Mouse (Mus musculus) embryonic facial prominence, embryonic 12.5 days (tissue): ENCODE measurements around the gene Tmem150c. TPM values are rescaled to one million over a fixed set of nuclear protein-coding genes. Genes with fewer than 3 reads are reported as not detected.

Experiments used
- ATAC-seq: fragments of 200-750 bp; cut with Nextera tagmentation; 2 replicates; pipeline ENCODE4 v1.8.0; 2017; ENCODE audit not compliant: insufficient number of reproducible peaks, insufficient read depth, low FRiP score, low TSS enrichment
- H3K27ac ChIP-seq: fragments of 300-500 bp; sonication (generic); 2 replicates; pipeline ENCODE4 v1.5.1; 2016; ENCODE audit warnings: mild to moderate bottlenecking
- H3K27me3 ChIP-seq: fragments of 300-500 bp; sonication (generic); 2 replicates; pipeline ENCODE4 v1.6.1; 2016; ENCODE audit warnings: mild to moderate bottlenecking, moderate library complexity
- H3K36me3 ChIP-seq: fragments of 300-500 bp; sonication (generic); 2 replicates; pipeline ENCODE4 v1.6.1; 2016; ENCODE audit warnings: mild to moderate bottlenecking
- H3K4me1 ChIP-seq: fragments of 300-500 bp; sonication (generic); 2 replicates; pipeline ENCODE4 v1.6.1; 2016
- H3K4me2 ChIP-seq: fragments of 300-500 bp; sonication (generic); replicated peaks from 2 replicates; pipeline ENCODE4 v1.6.1; 2016; ENCODE audit warnings: mild to moderate bottlenecking, moderate library complexity
- H3K4me3 ChIP-seq: fragments of 300-500 bp; sonication (generic); 2 replicates; pipeline ENCODE4 v1.5.1; 2016; ENCODE audit warnings: mild to moderate bottlenecking
- H3K9ac ChIP-seq: fragments of 300-500 bp; sonication (generic); 2 replicates; pipeline ENCODE4 v1.6.1; 2016; ENCODE audit warnings: mild to moderate bottlenecking, moderate library complexity
- H3K9me3 ChIP-seq: fragments of 300-500 bp; sonication (generic); 2 replicates; pipeline ENCODE4 v1.6.1; 2016; ENCODE audit warnings: mild to moderate bottlenecking, moderate library complexity
- WGBS: fragments of 180-500 bp; shearing (Covaris S2); methylation state at CpG from one replicate; pipeline ENCODE4 v1.1.7; 2016; 5-methylcytosine and 5-hydroxymethylcytosine counted together
- polyA plus RNA-seq: library from polyadenylated mRNA; unstranded; fragments of >200 nt; fragmentation: Nextera tagmentation; extraction: Ambion mirVana; gene quantifications from 2 replicates; pipeline ENCODE4 v1.2.1, GENCODE M21; 2016

Tmem150c gene
- polyA plus RNA-seq, 1 experiment from 2014 or later = 1.9 TPM

DNA sequence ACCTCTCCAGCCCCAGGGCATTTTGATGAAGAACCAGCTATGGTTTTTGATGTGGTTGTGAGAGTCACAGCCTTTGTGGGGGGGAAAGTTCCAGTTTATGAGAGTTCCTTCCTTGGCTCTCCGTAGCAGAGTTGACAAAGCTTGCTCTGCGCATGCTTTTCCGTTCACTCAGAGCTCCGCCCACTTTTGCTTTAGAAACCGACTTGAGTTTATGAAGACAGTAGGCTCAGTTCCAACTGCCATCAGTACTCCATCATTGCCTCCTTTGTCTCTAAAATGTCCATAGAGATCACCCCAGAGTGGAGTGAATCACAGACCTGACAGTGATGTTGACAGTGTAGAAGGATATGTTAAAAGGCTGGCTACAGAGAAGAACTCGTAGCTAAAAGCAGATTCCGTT lies 3.8 kb upstream of the Tmem150c start:
- WGBS = 63% methylated on average over 7 of the region's 7 CpGs
- H3K27me3 ChIP-seq = peaks cover 19% of the 10 kb centered on the region
- no peak for ATAC-seq

DNA sequence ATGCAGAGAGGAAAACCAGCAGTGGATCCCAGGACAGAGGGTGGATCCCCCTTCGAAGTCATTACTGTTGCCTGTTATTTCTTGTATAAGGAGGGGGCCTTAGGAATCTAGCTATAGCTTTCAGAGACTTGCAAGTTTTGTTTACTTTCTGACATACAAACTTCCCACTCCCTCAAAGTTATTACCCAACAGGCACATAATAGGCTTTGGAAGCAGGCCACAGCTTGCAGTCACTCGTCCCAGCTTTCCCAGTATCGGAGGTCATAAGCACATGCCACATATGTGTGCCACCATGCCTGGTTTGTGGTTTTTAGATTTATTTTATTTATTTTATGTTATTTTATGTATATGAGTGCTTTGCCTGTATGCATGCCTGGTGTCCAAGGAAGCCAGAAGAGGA lies 3.2 kb upstream of the Tmem150c start:
- no peak for ATAC-seq
- 72% methylated on average over 3 of the region's 3 CpGs for WGBS
- no peak overlapping the region for H3K27ac ChIP-seq
- H3K4me1 ChIP-seq = peaks cover 3% of the 10 kb centered on the region; the same call in 1 of the 2 replicates
- no peak overlapping the region for H3K4me2 ChIP-seq
- no peak overlapping the region for H3K9ac ChIP-seq
- no peaks in the 10 kb centered on the region for H3K9me3 ChIP-seq
- H3K4me3 ChIP-seq = no peak overlapping the region
- peaks cover 24% of the 10 kb centered on the region for H3K27me3 ChIP-seq
- no peaks in the 10 kb centered on the region for H3K36me3 ChIP-seq

More for the DNA sequence above, 3.8 kb upstream of the Tmem150c start:
- H3K9me3 ChIP-seq = no peaks in the 10 kb centered on the region
- H3K9ac ChIP-seq = no peak overlapping the region
- H3K4me3 ChIP-seq = no peak overlapping the region
- peaks cover 2% of the 10 kb centered on the region; the same call in 1 of the 2 replicates for H3K4me1 ChIP-seq
- no peak overlapping the region for H3K4me2 ChIP-seq
- H3K27ac ChIP-seq = no peak overlapping the region
- H3K36me3 ChIP-seq = no peaks in the 10 kb centered on the region

DNA sequence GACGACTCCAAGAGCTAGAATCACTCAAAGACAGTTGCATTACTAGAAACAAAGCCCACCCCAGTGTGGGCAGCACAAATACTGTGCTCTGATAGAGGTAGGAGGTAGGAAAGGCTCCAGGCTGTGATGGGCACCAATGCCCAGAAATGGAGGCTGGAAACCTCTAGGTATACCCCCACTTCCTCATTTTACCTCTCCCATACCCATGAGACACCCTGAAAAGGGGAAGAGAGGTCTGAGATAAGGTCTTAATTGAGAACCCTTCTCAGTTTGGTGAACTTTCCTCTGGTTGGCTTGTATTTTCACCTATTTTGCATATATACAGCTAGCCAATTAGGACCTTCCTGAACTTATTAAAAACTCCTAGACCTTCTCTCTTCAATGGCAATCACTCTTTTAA lies 2.4 kb upstream of the Tmem150c start:
- H3K4me2 ChIP-seq = no peak overlapping the region
- WGBS = 89% methylated on average over 1 of the region's 1 CpGs
- ATAC-seq = no peak
- H3K4me3 ChIP-seq = no peak overlapping the region
- H3K4me1 ChIP-seq = peaks cover 3% of the 10 kb centered on the region; the same call in 1 of the 2 replicates
- H3K9ac ChIP-seq = no peak overlapping the region
- H3K27me3 ChIP-seq = peaks cover 31% of the 10 kb centered on the region
- H3K36me3 ChIP-seq = no peaks in the 10 kb centered on the region
- no peak overlapping the region for H3K27ac ChIP-seq
- H3K9me3 ChIP-seq = no peaks in the 10 kb centered on the region

DNA sequence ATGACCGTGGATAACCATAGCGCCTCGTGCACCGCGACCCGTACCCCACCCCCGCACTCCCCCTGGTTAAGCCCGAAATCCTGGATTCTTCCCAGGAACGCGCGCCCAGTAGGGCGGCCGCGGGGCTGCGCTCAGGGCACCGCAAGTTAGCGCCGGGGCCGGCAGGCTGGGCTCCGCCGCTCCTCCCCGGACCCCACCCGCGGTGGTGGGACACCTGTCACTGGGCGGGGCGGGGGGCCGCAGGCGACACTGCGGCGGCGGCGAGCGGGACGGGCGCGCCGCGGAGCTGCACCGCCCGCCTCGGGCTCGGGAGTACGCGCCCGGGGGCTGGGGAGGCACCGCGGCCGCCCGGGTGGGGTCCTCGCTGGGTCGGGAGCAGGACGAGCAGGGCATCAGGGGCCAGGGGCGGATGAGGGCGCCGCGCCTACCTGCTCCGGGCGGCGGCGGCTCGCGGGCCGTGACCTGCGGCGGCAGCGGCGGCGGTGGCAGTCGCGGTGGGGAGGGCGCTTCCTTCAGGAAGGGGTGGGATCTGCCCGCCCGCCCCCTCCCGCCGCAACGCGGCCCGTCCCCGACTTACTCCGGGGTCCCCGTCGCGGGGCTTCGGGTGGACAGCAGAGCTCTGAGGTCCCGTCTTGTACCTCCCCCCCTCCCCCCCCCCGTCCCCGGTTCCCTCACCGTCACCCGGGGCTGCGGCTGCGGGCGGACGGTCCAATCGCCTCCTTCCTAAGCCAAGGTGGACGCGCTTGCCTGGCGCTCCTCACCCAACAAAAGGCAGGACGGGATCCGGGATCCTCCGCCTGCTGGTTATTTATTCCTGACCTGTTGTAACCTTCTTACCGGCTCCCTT lies 594 bp downstream of the Tmem150c start:
- peaks cover 3% of the 10 kb centered on the region; the same call in 1 of the 2 replicates for H3K4me1 ChIP-seq
- peak; percentile 33; the same call in 1 of the 2 replicates for ATAC-seq
- no peaks in the 10 kb centered on the region for H3K36me3 ChIP-seq
- peak overlapping the region; percentile 100 for H3K4me2 ChIP-seq
- 1% methylated on average over 77 of the region's 101 CpGs for whole genome bisulfite sequencing
- H3K9me3 ChIP-seq = no peaks in the 10 kb centered on the region
- H3K27me3 ChIP-seq = peaks cover 40% of the 10 kb centered on the region
- peak overlapping the region; percentile 80 for H3K4me3 ChIP-seq
- peak overlapping the region; percentile 66 for H3K9ac ChIP-seq
- H3K27ac ChIP-seq = 0 out of 2 replicates have a peak overlapping the region, but pooled peaks have one; percentile 3

DNA sequence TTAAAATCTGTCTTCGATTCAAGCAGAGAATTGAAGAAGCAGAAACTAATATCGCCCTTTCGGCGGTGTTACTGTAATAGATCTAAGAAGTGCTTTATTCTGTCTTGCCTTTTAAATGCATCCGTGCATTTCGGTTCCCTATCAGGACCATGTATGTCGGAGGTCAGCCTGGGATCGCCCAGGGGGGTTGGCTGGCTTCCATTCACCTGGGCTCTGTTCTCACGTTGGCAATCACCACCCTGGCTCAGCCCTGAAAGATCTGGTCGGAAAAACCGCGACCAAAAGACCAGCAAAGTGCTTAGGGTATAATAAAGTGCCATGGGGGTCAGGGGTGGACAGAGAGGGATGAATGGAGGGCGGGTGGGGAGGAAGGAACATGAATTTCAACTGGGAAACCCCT lies 1.3 kb downstream of the Tmem150c start:
- Histone ChIP-seq H3K36me3 (no peaks in the 10 kb centered on the region), H3K4me3 (peak overlapping the region; percentile 80), H3K9ac (no peak overlapping the region; the same call in 1 of the 2 replicates), H3K4me2 (peak overlapping the region; percentile 100), H3K27me3 (peaks cover 40% of the 10 kb centered on the region), H3K4me1 (peaks cover 3% of the 10 kb centered on the region; the same call in 1 of the 2 replicates), H3K9me3 (no peaks in the 10 kb centered on the region), H3K27ac (no peak overlapping the region)
- 15% methylated on average over 13 of the region's 13 CpGs for WGBS
- no peak for ATAC-seq

DNA sequence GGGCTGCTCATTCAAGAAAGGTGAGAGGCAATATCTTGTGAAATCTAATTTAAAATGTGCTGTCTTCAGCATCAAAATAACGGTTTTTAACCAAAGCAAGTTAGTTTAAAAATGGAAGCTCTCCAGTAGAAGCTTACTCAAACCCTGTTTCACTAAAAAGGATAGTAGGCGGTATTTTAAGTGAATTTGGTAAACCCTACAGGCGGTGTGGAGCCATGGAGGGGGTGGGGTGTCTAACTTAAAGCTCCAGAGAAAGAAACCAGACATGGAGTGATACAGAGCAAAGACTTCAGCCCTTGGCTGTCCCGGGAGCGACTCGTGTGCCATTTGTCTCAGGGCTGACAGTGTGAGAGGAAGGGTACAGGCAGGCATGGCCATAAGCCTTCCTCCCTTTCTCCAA lies 4.0 kb downstream of the Tmem150c start:
- Histone ChIP-seq H3K27ac (no peak overlapping the region), H3K9me3 (no peaks in the 10 kb centered on the region), H3K4me3 (no peak overlapping the region), H3K4me2 (no peak overlapping the region), H3K36me3 (no peaks in the 10 kb centered on the region), H3K9ac (no peak overlapping the region), H3K4me1 (peaks cover 3% of the 10 kb centered on the region; the same call in 1 of the 2 replicates), H3K27me3 (peaks cover 37% of the 10 kb centered on the region)
- no peak for ATAC-seq
- 76% methylated on average over 6 of the region's 6 CpGs for WGBS

DNA sequence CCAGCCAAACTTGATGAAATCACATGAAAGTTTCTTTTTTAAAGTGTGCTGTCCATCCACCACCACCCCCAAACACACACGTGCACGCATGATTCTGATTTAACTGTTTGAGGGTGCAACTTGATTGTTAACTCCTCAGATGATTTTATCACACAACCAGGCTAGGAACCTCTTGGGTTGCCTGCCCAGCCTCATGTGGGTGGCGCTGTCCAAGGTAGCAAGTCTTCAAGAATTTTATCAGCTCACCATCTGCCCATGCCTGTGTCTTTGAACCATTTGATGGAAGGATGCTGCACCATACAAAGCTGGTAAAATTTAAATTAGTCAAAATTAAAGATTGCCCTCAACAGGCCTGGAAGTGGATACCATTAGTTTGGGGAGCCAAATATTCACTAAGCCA lies 9.6 kb downstream of the Tmem150c start:
- WGBS = 64% methylated on average over 3 of the region's 3 CpGs
- H3K9me3 ChIP-seq = no peaks in the 10 kb centered on the region

DNA sequence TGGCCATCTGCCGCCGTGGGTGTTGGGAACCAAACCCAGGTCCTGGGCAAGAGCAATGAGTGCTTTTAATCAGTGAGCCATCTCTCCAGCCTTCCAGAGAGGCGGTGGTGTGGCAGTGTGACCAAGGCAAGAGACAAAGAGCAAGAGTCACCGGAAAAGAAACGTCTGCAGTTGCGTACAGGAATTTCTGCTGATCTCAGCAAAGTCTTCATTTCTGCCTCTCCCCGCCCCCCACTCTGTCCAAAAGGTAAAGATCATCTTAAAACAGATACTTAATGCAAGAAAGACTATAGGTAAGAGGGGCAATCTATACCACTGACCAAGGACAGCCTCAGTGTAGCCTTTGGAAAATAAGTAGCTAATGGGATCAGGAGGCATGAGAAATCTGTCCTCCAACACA lies 14.8 kb downstream of the Tmem150c start:
- 0 out of 2 replicates have a peak, but pooled peaks cover 4% of the 10 kb centered on the region for H3K27me3 ChIP-seq
- H3K27ac ChIP-seq = no peak overlapping the region
- no peak for ATAC-seq
- H3K9ac ChIP-seq = no peak overlapping the region
- no peak overlapping the region for H3K4me2 ChIP-seq
- H3K4me3 ChIP-seq = no peak overlapping the region
- no peaks in the 10 kb centered on the region for H3K9me3 ChIP-seq
- H3K36me3 ChIP-seq = no peaks in the 10 kb centered on the region
- WGBS = 77% methylated on average over 7 of the region's 7 CpGs
- no peaks in the 10 kb centered on the region for H3K4me1 ChIP-seq

More for the DNA sequence above, 9.6 kb downstream of the Tmem150c start:
- Histone ChIP-seq H3K27me3 (0 out of 2 replicates have a peak, but pooled peaks cover 2% of the 10 kb centered on the region), H3K4me2 (no peak overlapping the region), H3K36me3 (no peaks in the 10 kb centered on the region), H3K9ac (no peak overlapping the region), H3K4me1 (no peaks in the 10 kb centered on the region), H3K27ac (no peak overlapping the region), H3K4me3 (no peak overlapping the region)
- ATAC-seq = no peak

DNA sequence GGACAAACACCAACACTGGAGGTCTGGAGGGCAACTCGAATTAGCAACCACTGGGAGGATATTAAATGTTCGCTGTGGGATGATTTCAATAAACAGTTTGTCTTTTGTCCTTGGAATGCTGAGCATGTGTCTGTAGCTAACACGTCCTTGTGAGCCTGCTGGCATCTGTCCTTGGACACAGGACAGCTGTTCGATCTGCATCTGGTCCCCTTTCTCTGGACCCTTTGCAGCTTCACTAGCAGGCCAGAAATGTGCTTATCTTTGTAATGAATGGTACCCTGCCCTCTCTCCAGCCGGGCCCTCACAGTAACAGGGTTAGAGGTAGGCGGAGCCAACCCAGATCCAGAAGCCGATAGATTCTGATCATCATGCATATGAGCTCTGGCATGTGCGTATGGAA lies 32.3 kb downstream of the Tmem150c start:
- ATAC-seq = no peak

DNA sequence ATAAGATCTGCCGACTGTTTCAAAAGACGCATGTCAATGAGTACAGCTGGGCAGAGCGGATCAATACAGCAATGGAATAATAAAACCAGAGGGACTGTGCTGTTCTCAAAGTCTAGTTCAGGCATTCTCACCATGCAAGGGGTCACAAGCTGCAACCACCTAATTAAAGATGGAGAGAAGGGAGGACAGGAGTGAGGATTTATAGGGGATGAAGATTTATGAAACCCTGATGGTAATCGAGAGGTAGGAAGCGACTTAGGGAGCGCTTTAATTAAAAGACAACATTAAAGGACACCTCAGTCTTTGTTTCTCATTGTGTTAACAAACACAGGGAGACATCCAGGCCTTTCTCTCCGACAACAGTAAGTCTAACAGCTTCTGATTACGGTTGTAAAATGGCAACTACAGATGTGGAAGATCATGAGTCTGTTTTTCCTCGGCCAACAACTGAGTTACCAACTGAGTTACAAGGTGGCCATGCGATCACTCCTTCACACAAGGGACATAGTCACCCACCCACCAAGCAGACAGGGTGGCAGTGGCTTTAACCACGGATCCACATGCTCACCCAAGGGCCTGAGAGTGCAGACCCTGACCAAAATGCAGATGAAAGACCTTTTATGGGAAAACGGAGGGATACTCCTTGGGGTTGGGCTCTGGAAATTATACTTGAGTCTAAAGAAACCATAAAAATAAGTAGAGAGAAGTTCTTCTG lies 34.0 kb downstream of the Tmem150c start:
- ATAC-seq = no peak

More for the DNA sequence above, 32.3 kb downstream of the Tmem150c start:
- Histone ChIP-seq H3K27me3 (no peaks in the 10 kb centered on the region), H3K36me3 (no peaks in the 10 kb centered on the region), H3K27ac (no peak overlapping the region), H3K4me2 (no peak overlapping the region), H3K4me3 (no peak overlapping the region), H3K9me3 (no peaks in the 10 kb centered on the region), H3K4me1 (no peaks in the 10 kb centered on the region), H3K9ac (no peak overlapping the region)
- WGBS = 69% methylated on average over 8 of the region's 8 CpGs

DNA sequence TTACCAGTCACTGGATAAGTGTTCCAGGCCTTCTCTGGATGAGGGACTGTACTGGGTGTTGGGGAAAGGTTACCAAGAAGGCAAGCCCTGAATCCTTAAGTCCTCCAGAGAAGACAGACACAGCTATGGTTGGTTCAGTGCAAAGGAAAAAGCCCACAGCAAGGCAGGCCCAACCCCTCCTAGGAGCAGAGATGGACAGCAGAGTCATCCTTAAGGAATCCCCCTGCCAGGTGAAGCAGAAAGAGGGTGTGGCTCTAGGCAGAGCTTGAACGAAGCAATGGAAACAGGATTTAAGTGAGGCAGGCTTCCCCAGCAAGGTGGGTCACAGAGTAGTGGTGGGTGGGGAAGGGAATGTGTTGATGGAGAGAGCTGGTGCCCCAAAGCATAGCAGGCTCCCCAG lies 35.1 kb downstream of the Tmem150c start:
- Histone ChIP-seq H3K4me1 (peaks cover 3% of the 10 kb centered on the region), H3K27me3 (peaks cover 6% of the 10 kb centered on the region; the same call in 1 of the 2 replicates), H3K27ac (no peak overlapping the region), H3K9me3 (no peaks in the 10 kb centered on the region), H3K4me2 (no peak overlapping the region), H3K9ac (no peak overlapping the region), H3K4me3 (no peak overlapping the region), H3K36me3 (no peaks in the 10 kb centered on the region)
- WGBS = 58% methylated on average over 1 of the region's 1 CpGs
- no peak for ATAC-seq

More for the DNA sequence above, 34.0 kb downstream of the Tmem150c start:
- Histone ChIP-seq H3K4me2 (no peak overlapping the region), H3K36me3 (no peaks in the 10 kb centered on the region), H3K9ac (no peak overlapping the region), H3K4me3 (no peak overlapping the region), H3K27me3 (peaks cover 3% of the 10 kb centered on the region; the same call in 1 of the 2 replicates), H3K27ac (no peak overlapping the region), H3K9me3 (no peaks in the 10 kb centered on the region), H3K4me1 (peaks cover 3% of the 10 kb centered on the region)
- 77% methylated on average over 12 of the region's 12 CpGs for WGBS
